Mouse (Mus musculus) lung, embryonic 14.5 days (tissue): ENCODE results near the gene Thrsp. TPM values are rescaled to one million over a fixed set of nuclear protein-coding genes. Genes with fewer than 3 reads are reported as not detected.
A peak's percentile ranks its signal among the peaks of the same experiment; 100 is the strongest.
"Not testable (repeated sequence)": the region's sequence is repeated elsewhere in the genome, so short reads cannot be mapped to it uniquely, and the experiment has no call there.

ENCODE experiments used
- ATAC-seq: fragments of 200-750 bp; cut with Nextera tagmentation; 2 replicates; pipeline ENCODE4 v1.8.0; 2017; ENCODE audit warnings: mild to moderate bottlenecking, moderate TSS enrichment, moderate library complexity; ENCODE audit not compliant: insufficient read depth
- DNase-seq: peaks from one replicate; pipeline ENCODE4 v3.0.0-alpha.2; 2015
- H3K27ac ChIP-seq: fragments of 300-500 bp; sonication (generic); 2 replicates; pipeline ENCODE4 v1.5.1; 2014; ENCODE audit warnings: low read depth, mild to moderate bottlenecking, moderate library complexity
- H3K27me3 ChIP-seq: fragments of 300-500 bp; sonication (generic); 2 replicates; pipeline ENCODE4 v1.6.1; 2014; ENCODE audit warnings: low read length, control low read depth; ENCODE audit not compliant: insufficient read depth
- H3K36me3 ChIP-seq: fragments of 300-500 bp; sonication (generic); 2 replicates; pipeline ENCODE4 v1.6.1; 2014; ENCODE audit warnings: control low read depth; ENCODE audit not compliant: insufficient read depth
- H3K4me1 ChIP-seq: fragments of 300-500 bp; sonication (generic); 2 replicates; pipeline ENCODE4 v1.6.1; 2014; ENCODE audit warnings: antibody characterized with exemption, control low read depth; ENCODE audit not compliant: insufficient read depth
- H3K4me2 ChIP-seq: fragments of 300-500 bp; sonication (generic); 2 replicates; pipeline ENCODE4 v1.6.1; 2014; ENCODE audit warnings: mild to moderate bottlenecking
- H3K4me3 ChIP-seq: fragments of 300-500 bp; sonication (generic); 2 replicates; pipeline ENCODE4 v1.5.1; 2014; ENCODE audit warnings: low read depth, low read length
- H3K9ac ChIP-seq: fragments of 300-500 bp; sonication (generic); 2 replicates; pipeline ENCODE4 v1.6.1; 2014
- H3K9me3 ChIP-seq: fragments of 300-500 bp; sonication (generic); 2 replicates; pipeline ENCODE4 v1.6.1; 2016; ENCODE audit warnings: low read depth, low read length, control low read depth
- CTCF ChIP-seq: IDR thresholded peaks from 2 replicates; pipeline ENCODE4 v1.5.1; 2016; ENCODE audit warnings: antibody characterized with exemption, low read depth
- WGBS: fragments of 180-500 bp; shearing (Covaris S2); extraction: QIAGEN DNeasy Blood & Tissue Kit; methylation state at CpG from one replicate; pipeline ENCODE4 v1.1.7; 2014; 5-methylcytosine and 5-hydroxymethylcytosine counted together
- polyA plus RNA-seq: library from polyadenylated mRNA; unstranded; fragments of >200 nt; fragmentation: Nextera tagmentation; extraction: Ambion mirVana; gene quantifications from 2 replicates; pipeline ENCODE4 v1.2.1, GENCODE M21; 2014

Thrsp gene
- 0.58 and 0.61 TPM in 2 replicates for polyA plus RNA-seq

- Histone ChIP-seq H3K4me2 (no peak within 1 kb of the TSS), H3K9ac (no peak within 1 kb of the TSS)
- peak; percentile 23; the same call in 1 of the 2 replicates for ATAC-seq
Measured at GRCm38 (mm10) chr7:97416906-97417777, at the start of gene Thrsp. TSS of gene Thrsp (minus strand) at chr7:97417730.

GRCm38 (mm10) chr7:97455577-97455976, 38.0 kb upstream of the Thrsp start:
- Histone ChIP-seq H3K4me3 (no peak overlapping the region), H3K9ac (no peak overlapping the region), H3K4me1 (peaks cover 2% of the 10 kb centered on the region; the same call in 1 of the 2 replicates), H3K4me2 (no peak overlapping the region), H3K9me3 (no peaks in the 10 kb centered on the region), H3K27ac (no peak overlapping the region), H3K36me3 (no peaks in the 10 kb centered on the region), H3K27me3 (no peaks in the 10 kb centered on the region)
- no peak for DNase-seq
- no peak for TF ChIP-seq CTCF
- WGBS: 67% methylated on average over 3 of the region's 3 CpGs
- no peak for ATAC-seq

More at GRCm38 (mm10) chr7:97416906-97417777, at the start of gene Thrsp:
- no peak for TF ChIP-seq CTCF
- H3K27me3 ChIP-seq: no peaks in the 10 kb centered on the region
- no peaks in the 10 kb centered on the region for H3K36me3 ChIP-seq
- no peaks in the 10 kb centered on the region for H3K4me1 ChIP-seq
- H3K9me3 ChIP-seq: no peaks in the 10 kb centered on the region
- WGBS: 67% methylated on average over 25 of the region's 25 CpGs
- no peak within 1 kb of the TSS for H3K27ac ChIP-seq
- no peak within 1 kb of the TSS for H3K4me3 ChIP-seq
- DNase-seq: peak; percentile 70

GRCm38 (mm10) chr7:97454795-97455194, 37.3 kb upstream of the Thrsp start:
- H3K4me3 ChIP-seq: no peak overlapping the region
- H3K9me3 ChIP-seq: no peaks in the 10 kb centered on the region
- H3K27me3 ChIP-seq: no peaks in the 10 kb centered on the region
- H3K27ac ChIP-seq: no peak overlapping the region
- WGBS: 85% methylated on average over 10 of the region's 10 CpGs
- no peak for TF ChIP-seq CTCF
- H3K4me1 ChIP-seq: peaks cover 2% of the 10 kb centered on the region; the same call in 1 of the 2 replicates
- H3K9ac ChIP-seq: no peak overlapping the region
- ATAC-seq (no peak), DNase-seq (no peak)
- no peak overlapping the region for H3K4me2 ChIP-seq
- no peaks in the 10 kb centered on the region for H3K36me3 ChIP-seq

- DNase-seq (peak; percentile 39), ATAC-seq (peak; percentile 88)
- Histone ChIP-seq H3K27ac (peak overlapping the region; percentile 58), H3K9me3 (0 out of 2 replicates have a peak, but pooled peaks cover 4% of the 10 kb centered on the region), H3K4me2 (peak overlapping the region; percentile 94), H3K4me1 (peaks cover 2% of the 10 kb centered on the region; the same call in 1 of the 2 replicates), H3K4me3 (peak overlapping the region; percentile 44), H3K9ac (peak overlapping the region; percentile 59), H3K36me3 (no peaks in the 10 kb centered on the region), H3K27me3 (no peaks in the 10 kb centered on the region)
- WGBS: 4% methylated on average over 27 of the region's 27 CpGs
- TF ChIP-seq CTCF: no peak
Measured at GRCm38 (mm10) chr7:97453141-97453921, 35.8 kb upstream of the Thrsp start.

GRCm38 (mm10) chr7:97452196-97452595, 34.7 kb upstream of the Thrsp start:
- H3K36me3 ChIP-seq: no peaks in the 10 kb centered on the region
- H3K4me1 ChIP-seq: peaks cover 2% of the 10 kb centered on the region; the same call in 1 of the 2 replicates
- H3K27me3 ChIP-seq: no peaks in the 10 kb centered on the region
- H3K4me3 ChIP-seq: no peak overlapping the region
- 67% methylated on average over 6 of the region's 6 CpGs for WGBS
- no peak overlapping the region for H3K9ac ChIP-seq
- DNase-seq: no peak
- no peak overlapping the region for H3K4me2 ChIP-seq
- no peak for TF ChIP-seq CTCF
- no peak for ATAC-seq
- no peak overlapping the region for H3K27ac ChIP-seq
- H3K9me3 ChIP-seq: 0 out of 2 replicates have a peak, but pooled peaks cover 4% of the 10 kb centered on the region

- 42% methylated on average over 2 of the region's 2 CpGs for WGBS
- H3K27me3 ChIP-seq, H3K4me3 ChIP-seq, DNase-seq, H3K4me2 ChIP-seq, H3K36me3 ChIP-seq, H3K9ac ChIP-seq, H3K9me3 ChIP-seq, H3K27ac ChIP-seq, ATAC-seq: not testable (repeated sequence)
- H3K4me1 ChIP-seq: peaks cover 11% of the 10 kb centered on the region; the same call in 1 of the 2 replicates
Measured at GRCm38 (mm10) chr7:97451023-97451422, 33.5 kb upstream of the Thrsp start, which contains the start of gene Kctd14. TSS of gene Kctd14 (plus strand) at chr7:97451323.
